Mouse (Mus musculus) liver, postnatal 0 days (tissue): ENCODE data around the gene Dctn1. TPM values are rescaled to one million over a fixed set of nuclear protein-coding genes. Genes with fewer than 3 reads are reported as not detected.

Experiments
- ATAC-seq: fragments of 200-750 bp; cut with Nextera tagmentation; 2 replicates; pipeline ENCODE4 v1.8.0; 2017; ENCODE audit warnings: mild to moderate bottlenecking, moderate library complexity
- DNase-seq: peaks from one replicate; pipeline ENCODE4 v3.0.0-alpha.2; 2016
- H3K27ac ChIP-seq: fragments of 300-500 bp; sonication (generic); 2 replicates; pipeline ENCODE4 v1.5.1; 2014; ENCODE audit warnings: antibody characterized with exemption, moderate library complexity, mild to moderate bottlenecking, low read depth
- H3K27me3 ChIP-seq: fragments of 300-500 bp; sonication (generic); 2 replicates; pipeline ENCODE4 v1.6.1; 2014; ENCODE audit warnings: low read length, control low read depth, mixed read lengths; ENCODE audit not compliant: insufficient read depth
- H3K36me3 ChIP-seq: fragments of 300-500 bp; sonication (generic); replicated peaks from 2 replicates; pipeline ENCODE4 v1.6.1; 2014; ENCODE audit warnings: mild to moderate bottlenecking, control low read depth, low read length, moderate library complexity, mixed read lengths; ENCODE audit not compliant: insufficient read depth
- H3K4me1 ChIP-seq: fragments of 300-500 bp; sonication (generic); 2 replicates; pipeline ENCODE4 v1.6.1; 2014; ENCODE audit warnings: antibody characterized with exemption, mild to moderate bottlenecking, control low read depth; ENCODE audit not compliant: insufficient read depth
- H3K4me2 ChIP-seq: fragments of 300-500 bp; sonication (generic); 2 replicates; pipeline ENCODE4 v1.6.1; 2014; ENCODE audit warnings: low read depth, mild to moderate bottlenecking, low read length, moderate library complexity, mixed read lengths
- H3K4me3 ChIP-seq: fragments of 300-500 bp; sonication (generic); 2 replicates; pipeline ENCODE4 v1.5.1; 2014; ENCODE audit warnings: low read depth, low read length
- H3K9ac ChIP-seq: fragments of 300-500 bp; sonication (generic); replicated peaks from 2 replicates; pipeline ENCODE4 v1.6.1; 2014; ENCODE audit warnings: mild to moderate bottlenecking, moderate library complexity
- H3K9me3 ChIP-seq: fragments of 300-500 bp; sonication (generic); 2 replicates; pipeline ENCODE4 v1.6.1; 2016; ENCODE audit warnings: mild to moderate bottlenecking, control low read depth, low read length, mixed read lengths
- CTCF ChIP-seq: sonication (generic); IDR thresholded peaks from 2 replicates; pipeline ENCODE4 v1.5.1; 2016; ENCODE audit warnings: antibody characterized with exemption, low read depth
- EP300 ChIP-seq: IDR thresholded peaks from 2 replicates; pipeline ENCODE4 v1.6.1; 2016; ENCODE audit warnings: antibody characterized with exemption, low read depth, mild to moderate bottlenecking
- whole genome bisulfite sequencing: fragments of 180-500 bp; shearing (Covaris S2); extraction: QIAGEN DNeasy Blood & Tissue Kit; methylation state at CpG from one replicate; pipeline ENCODE4 v1.1.7; 2014; ENCODE audit not compliant: insufficient replicate concordance; 5-methylcytosine and 5-hydroxymethylcytosine counted together
- polyA plus RNA-seq: library from polyadenylated mRNA; unstranded; fragments of >200 nt; fragmentation: Nextera tagmentation; extraction: Ambion mirVana; gene quantifications from 2 replicates; pipeline ENCODE4 v1.2.1, GENCODE M21; 2015

The Dctn1 gene
- polyA plus RNA-seq, 1 experiment from 2014 or later: 14.7 TPM

GRCm38 (mm10) chr6:83119734-83120051 lies 46.0 kb upstream of the Dctn1 start:
- Histone ChIP-seq H3K9ac (no peak overlapping the region), H3K4me1 (peaks cover 46% of the 10 kb centered on the region), H3K4me3 (no peak overlapping the region), H3K4me2 (0 out of 2 replicates have a peak overlapping the region, but pooled peaks have one; percentile 85), H3K36me3 (peaks cover 11% of the 10 kb centered on the region), H3K27ac (no peak overlapping the region), H3K9me3 (no peaks in the 10 kb centered on the region), H3K27me3 (no peaks in the 10 kb centered on the region)
- DNase-seq (peak; percentile 35), ATAC-seq (no peak)
- no peak for TF ChIP-seq EP300
- 74% methylated on average over 7 of the region's 7 CpGs for WGBS

- WGBS: 1% methylated on average over 38 of the region's 38 CpGs
- H3K27me3 ChIP-seq: no peaks in the 10 kb centered on the region
- H3K27ac ChIP-seq: peak within 1 kb of the TSS; percentile 77
- TF ChIP-seq EP300: no peak
- no peak for TF ChIP-seq CTCF
- H3K4me2 ChIP-seq: peak within 1 kb of the TSS; percentile 85
- DNase-seq: peak; percentile 92
- H3K4me3 ChIP-seq: peak within 1 kb of the TSS; percentile 64
- ATAC-seq: peak; percentile 91
- peak within 1 kb of the TSS; percentile 78 for H3K9ac ChIP-seq
- H3K36me3 ChIP-seq: peaks cover 11% of the 10 kb centered on the region
- no peaks in the 10 kb centered on the region for H3K9me3 ChIP-seq
- H3K4me1 ChIP-seq: peaks cover 43% of the 10 kb centered on the region
These were observed 44.5 kb upstream of the Dctn1 start, which contains the start of gene Wbp1 for GRCm38 (mm10) chr6:83120930-83121862. Gene Wbp1 (minus strand): TSS chr6:83121559.

- ATAC-seq: peak; percentile 36
- WGBS: 3% methylated on average over 35 of the region's 52 CpGs
- no peaks in the 10 kb centered on the region for H3K27me3 ChIP-seq
- peak overlapping the region; percentile 85 for H3K4me2 ChIP-seq
- no peaks in the 10 kb centered on the region for H3K9me3 ChIP-seq
- DNase-seq: no peak
- peaks cover 11% of the 10 kb centered on the region for H3K36me3 ChIP-seq
- H3K4me1 ChIP-seq: peaks cover 40% of the 10 kb centered on the region
- TF ChIP-seq EP300: no peak
- no peak for TF ChIP-seq CTCF
- H3K9ac ChIP-seq: peak overlapping the region; percentile 78
- peak overlapping the region; percentile 64 for H3K4me3 ChIP-seq
- H3K27ac ChIP-seq: peak overlapping the region; percentile 77
These were observed 43.6 kb upstream of the Dctn1 start for GRCm38 (mm10) chr6:83121863-83122710.

- Histone ChIP-seq H3K9ac (no peak overlapping the region), H3K36me3 (peaks cover 8% of the 10 kb centered on the region), H3K27me3 (no peaks in the 10 kb centered on the region), H3K27ac (no peak overlapping the region), H3K4me1 (peaks cover 40% of the 10 kb centered on the region), H3K4me3 (no peak overlapping the region), H3K9me3 (no peaks in the 10 kb centered on the region), H3K4me2 (peak overlapping the region; percentile 85)
- TF ChIP-seq CTCF (no peak), EP300 (no peak)
- ATAC-seq: no peak
- no peak for DNase-seq
- WGBS: 94% methylated on average over 5 of the region's 5 CpGs
These were observed 42.8 kb upstream of the Dctn1 start for GRCm38 (mm10) chr6:83122961-83123360.

GRCm38 (mm10) chr6:83124851-83125312 lies 40.8 kb upstream of the Dctn1 start:
- Histone ChIP-seq H3K4me3 (peak overlapping the region; percentile 76), H3K9ac (peak overlapping the region; percentile 74), H3K27ac (peak overlapping the region; percentile 65), H3K36me3 (0 out of 2 replicates have a peak, but pooled peaks cover 3% of the 10 kb centered on the region), H3K4me2 (peak overlapping the region; percentile 97), H3K27me3 (no peaks in the 10 kb centered on the region), H3K4me1 (peaks cover 37% of the 10 kb centered on the region), H3K9me3 (no peaks in the 10 kb centered on the region)
- under 1% methylated on average over 30 of the region's 30 CpGs for WGBS
- DNase-seq (peak; percentile 92), ATAC-seq (peak; percentile 20)
- peak; percentile 82 for TF ChIP-seq EP300
- no peak for TF ChIP-seq CTCF

- DNase-seq (no peak), ATAC-seq (no peak)
- TF ChIP-seq EP300: no peak
- WGBS: 27% methylated on average over 5 of the region's 5 CpGs
- Histone ChIP-seq H3K27ac (peak within 1 kb of the TSS; percentile 65), H3K4me3 (peak within 1 kb of the TSS; percentile 76), H3K4me1 (peaks cover 33% of the 10 kb centered on the region), H3K36me3 (0 out of 2 replicates have a peak, but pooled peaks cover 3% of the 10 kb centered on the region), H3K9ac (peak within 1 kb of the TSS; percentile 74), H3K9me3 (no peaks in the 10 kb centered on the region), H3K27me3 (no peaks in the 10 kb centered on the region), H3K4me2 (peak within 1 kb of the TSS; percentile 97)
These were observed 40.4 kb upstream of the Dctn1 start, which contains the start of gene Ino80b for GRCm38 (mm10) chr6:83125331-83125730. Gene Ino80b (minus strand): TSS chr6:83125431.
